Mouse (Mus musculus) C2C12 (cell line): ENCODE data around the gene Chac1. TPM values are rescaled to one million over a fixed set of nuclear protein-coding genes. Genes with fewer than 3 reads are reported as not detected.

Source experiments
- H3K27me3 ChIP-seq: one replicate; pipeline ENCODE4 v1.6.1; 2011; ENCODE audit not compliant: control insufficient read depth, insufficient read depth, insufficient read length
- H3K36me3 ChIP-seq: one replicate; pipeline ENCODE4 v1.6.1; 2011; ENCODE audit not compliant: control insufficient read depth, insufficient read depth
- H3K4me3 ChIP-seq: one replicate; pipeline ENCODE4 v1.5.1; 2011; ENCODE audit warnings: mild to moderate bottlenecking, control low read depth; ENCODE audit not compliant: poor library complexity, insufficient read depth, severe bottlenecking
- H3K79me2 ChIP-seq: one replicate; pipeline ENCODE4 v1.6.1; 2011; ENCODE audit not compliant: control insufficient read depth, insufficient read depth
- H3K79me3 ChIP-seq: one replicate; pipeline ENCODE4 v1.6.1; 2011; ENCODE audit warnings: low read depth, control low read depth
- H3ac ChIP-seq: one replicate; pipeline ENCODE3; 2011; ENCODE audit warnings: low read depth; ENCODE audit not compliant: control insufficient read depth, insufficient read length
- CEBPB ChIP-seq: IDR thresholded peaks from one replicate; pipeline ENCODE4 v1.6.1; 2011; ENCODE audit warnings: low read depth, mild to moderate bottlenecking, control low read depth, moderate library complexity
- CTCF ChIP-seq: IDR thresholded peaks from one replicate; pipeline ENCODE4 v1.5.1; 2011; ENCODE audit not compliant: control insufficient read depth, insufficient read depth, insufficient read length
- FOSL1 ChIP-seq: IDR thresholded peaks from one replicate; pipeline ENCODE4 v1.8.0; 2011; ENCODE audit warnings: mild to moderate bottlenecking, low read length; ENCODE audit not compliant: poor library complexity, insufficient read depth, severe bottlenecking
- MAX ChIP-seq: IDR thresholded peaks from one replicate; pipeline ENCODE4 v1.6.1; 2011; ENCODE audit warnings: mild to moderate bottlenecking, control low read depth
- MYOD1 ChIP-seq: IDR thresholded peaks from one replicate; pipeline ENCODE4 v1.6.1; 2011; ENCODE audit warnings: low read depth; ENCODE audit not compliant: control insufficient read depth, insufficient read length
- MYOG ChIP-seq: IDR thresholded peaks from one replicate; pipeline ENCODE4 v1.6.1; 2011; ENCODE audit not compliant: control insufficient read depth, insufficient read length; ENCODE audit errors: extremely low read depth
- USF1 ChIP-seq: IDR thresholded peaks from one replicate; pipeline ENCODE4 v1.6.1; 2011; ENCODE audit warnings: low read depth, mild to moderate bottlenecking, control low read depth, moderate library complexity
- polyA plus RNA-seq: library from polyadenylated mRNA; unstranded; fragments of >200 nt; fragmentation: generic; extraction: Trizol; gene quantifications from one replicate; pipeline ENCODE4 v1.2.1, GENCODE M21; 2012; ENCODE audit warnings: missing spikeins

Chac1 gene
- polyA plus RNA-seq, 1 experiment, result 60.7 TPM

- TF ChIP-seq CEBPB, result no peak
- Histone ChIP-seq H3K4me3 (no peak overlapping the region), H3K79me3 (no peaks in the 10 kb centered on the region)
These were observed 6.4 kb upstream of the Chac1 start for GRCm38 (mm10) chr2:119344537-119345138.

DNA sequence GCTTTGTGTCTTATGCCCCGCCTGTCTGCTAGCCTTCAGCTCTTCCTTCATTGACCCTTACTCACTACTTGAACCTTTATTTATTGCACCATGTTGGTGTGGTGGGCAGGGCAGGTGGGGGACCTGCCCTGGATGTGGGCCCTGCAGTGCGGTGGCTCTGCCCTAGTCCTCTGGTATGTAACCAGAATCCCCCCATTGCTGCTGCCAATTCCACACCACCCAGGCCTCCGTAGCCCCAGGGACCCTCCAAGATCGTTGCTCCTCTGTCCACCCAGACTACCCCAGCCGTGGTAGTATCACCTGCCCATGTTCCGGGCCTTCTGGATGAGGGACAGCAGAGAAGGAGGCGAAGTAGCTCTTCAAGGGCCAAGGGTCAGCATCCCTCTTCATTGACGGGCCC, 2.7 kb downstream of the Chac1 start:
- TF ChIP-seq MYOD1 (no peak), MYOG (no peak), CTCF (no peak), USF1 (no peak), MAX (no peak)
- Histone ChIP-seq H3K36me3 (peaks cover 14% of the 10 kb centered on the region), H3ac (no peak overlapping the region), H3K79me3 (no peaks in the 10 kb centered on the region), H3K4me3 (no peak overlapping the region), H3K79me2 (peaks cover 13% of the 10 kb centered on the region), H3K27me3 (no peaks in the 10 kb centered on the region)

More at GRCm38 (mm10) chr2:119344537-119345138, 6.4 kb upstream of the Chac1 start:
- H3K27me3 ChIP-seq, result no peaks in the 10 kb centered on the region
- no peak overlapping the region for H3ac ChIP-seq
- H3K79me2 ChIP-seq, result no peaks in the 10 kb centered on the region
- H3K36me3 ChIP-seq, result no peaks in the 10 kb centered on the region

DNA sequence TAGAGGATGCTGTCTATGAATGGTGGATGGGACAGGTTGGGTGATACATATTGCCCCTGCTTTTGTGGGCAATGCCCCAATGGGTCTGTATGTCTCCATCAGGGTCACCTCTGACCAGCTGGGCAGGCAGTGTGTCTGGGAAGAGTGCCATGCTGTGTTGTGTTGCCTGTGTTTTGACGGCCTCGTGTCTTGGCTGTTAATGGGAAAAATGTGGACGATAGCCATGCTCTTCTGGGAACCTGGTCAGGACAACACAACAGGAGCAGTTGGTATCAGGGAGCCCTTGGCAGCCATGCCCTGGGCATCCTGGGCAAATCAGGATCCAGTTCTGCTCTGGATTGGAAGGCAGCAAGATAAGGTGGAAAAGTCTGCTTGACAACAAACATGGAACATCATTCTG, 4.1 kb downstream of the Chac1 start:
- TF ChIP-seq CTCF (no peak), FOSL1 (no peak), CEBPB (no peak), MYOG (no peak), USF1 (no peak), MYOD1 (no peak), MAX (no peak)
- H3ac ChIP-seq, result no peak overlapping the region
- no peaks in the 10 kb centered on the region for H3K79me3 ChIP-seq
- H3K36me3 ChIP-seq, result peaks cover 14% of the 10 kb centered on the region
- H3K27me3 ChIP-seq, result no peaks in the 10 kb centered on the region
- H3K4me3 ChIP-seq, result no peak overlapping the region
- peaks cover 13% of the 10 kb centered on the region for H3K79me2 ChIP-seq

DNA sequence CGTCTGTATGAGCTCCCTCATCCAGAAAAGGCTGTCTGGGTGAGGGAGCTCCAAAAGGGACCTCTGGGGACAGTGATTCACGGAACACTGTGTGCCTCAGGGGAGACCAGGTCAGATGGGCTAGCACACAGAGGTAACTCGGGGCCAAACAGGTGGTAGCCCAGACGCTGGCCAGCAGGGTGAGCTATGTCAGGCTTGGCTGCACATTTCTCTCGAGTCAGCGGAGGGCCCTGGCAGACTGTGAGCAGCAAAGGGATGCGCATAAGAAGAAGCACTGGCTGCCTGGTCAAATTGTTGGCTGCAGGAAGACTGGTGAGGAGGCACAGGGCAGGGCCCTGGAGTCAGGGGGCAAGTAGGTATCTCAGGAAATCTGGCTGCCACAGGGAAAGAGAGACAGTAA, 4.6 kb downstream of the Chac1 start:
- H3K4me3 ChIP-seq, result no peak overlapping the region
- TF ChIP-seq USF1 (no peak), MYOG (no peak), CTCF (peak; percentile 24), CEBPB (no peak), FOSL1 (no peak), MAX (no peak), MYOD1 (no peak)
- H3K36me3 ChIP-seq, result peaks cover 14% of the 10 kb centered on the region

GRCm38 (mm10) chr2:119356310-119356709, 5.3 kb downstream of the Chac1 start:
- Histone ChIP-seq H3K79me3 (no peaks in the 10 kb centered on the region), H3K79me2 (peaks cover 12% of the 10 kb centered on the region), H3K36me3 (peaks cover 15% of the 10 kb centered on the region), H3ac (no peak overlapping the region), H3K4me3 (no peak overlapping the region), H3K27me3 (no peaks in the 10 kb centered on the region)
- no peak for TF ChIP-seq MYOD1
- no peak for TF ChIP-seq MAX
- TF ChIP-seq CTCF, result no peak
- TF ChIP-seq FOSL1, result no peak

More for the DNA sequence above, 4.6 kb downstream of the Chac1 start:
- no peak overlapping the region for H3ac ChIP-seq
- no peaks in the 10 kb centered on the region for H3K79me3 ChIP-seq
- peaks cover 13% of the 10 kb centered on the region for H3K79me2 ChIP-seq
- H3K27me3 ChIP-seq, result no peaks in the 10 kb centered on the region

GRCm38 (mm10) chr2:119356805-119357204, 5.8 kb downstream of the Chac1 start:
- TF ChIP-seq MYOG (no peak), FOSL1 (no peak), MAX (no peak), CTCF (no peak), USF1 (no peak), CEBPB (no peak), MYOD1 (no peak)
- Histone ChIP-seq H3K79me2 (peaks cover 7% of the 10 kb centered on the region), H3ac (no peak overlapping the region), H3K27me3 (no peaks in the 10 kb centered on the region), H3K79me3 (no peaks in the 10 kb centered on the region), H3K4me3 (no peak overlapping the region), H3K36me3 (peaks cover 18% of the 10 kb centered on the region)
